Mouse (Mus musculus) kidney, adult 2 months (tissue): ENCODE measurements around the gene Plekha6. TPM values are rescaled to one million over a fixed set of nuclear protein-coding genes. Genes with fewer than 3 reads are reported as not detected.

Source experiments
- DNase-seq: peaks from one replicate; pipeline ENCODE4 v3.0.0; 2021
- H3K27ac ChIP-seq: fragments of 200-500 bp; 2 replicates; pipeline ENCODE4 v1.5.1; 2012; ENCODE audit warnings: low read depth, low read length, control low read depth, inconsistent platforms; ENCODE audit not compliant: insufficient read depth
- H3K27me3 ChIP-seq: fragments of 200-500 bp; replicated peaks from 2 replicates; pipeline ENCODE4 v1.6.1; 2012; ENCODE audit warnings: mild to moderate bottlenecking, moderate library complexity, low read length, inconsistent platforms; ENCODE audit not compliant: control insufficient read depth, insufficient read depth
- H3K36me3 ChIP-seq: fragments of 200-500 bp; 2 replicates; pipeline ENCODE4 v1.6.1; 2012; ENCODE audit warnings: mild to moderate bottlenecking, moderate library complexity, low read length, inconsistent platforms; ENCODE audit not compliant: control insufficient read depth, insufficient read depth
- H3K4me1 ChIP-seq: fragments of 200-500 bp; 2 replicates; pipeline ENCODE4 v1.6.1; 2011; ENCODE audit warnings: low read length; ENCODE audit not compliant: control insufficient read depth, insufficient read depth
- H3K4me3 ChIP-seq: fragments of 200-500 bp; 2 replicates; pipeline ENCODE4 v1.5.1; 2011; ENCODE audit warnings: mild to moderate bottlenecking, low read depth, low read length, control low read depth; ENCODE audit not compliant: insufficient read depth
- CTCF ChIP-seq: fragments of 200-500 bp; conservative IDR thresholded peaks from 2 replicates; pipeline ENCODE4 v1.5.1; 2011; ENCODE audit warnings: low read depth, mild to moderate bottlenecking, control low read depth, low read length, moderate library complexity, mixed read lengths; ENCODE audit not compliant: insufficient read depth, insufficient read length
- POLR2A ChIP-seq: fragments of 200-500 bp; IDR thresholded peaks from one replicate; pipeline ENCODE4 v1.6.1; 2011; ENCODE audit warnings: low read depth, low read length, control low read depth
- WGBS: fragments of 180-500 bp; shearing (Covaris S2); methylation state at CpG from one replicate; pipeline ENCODE4 v1.1.7; 2018; 5-methylcytosine and 5-hydroxymethylcytosine counted together
- polyA plus RNA-seq: library from polyadenylated mRNA; depleted of rRNA; stranded (reverse); fragments of >200 nt; gene quantifications from 2 replicates; pipeline ENCODE4 v1.2.3, GENCODE M21; 2012

Plekha6 gene
- polyA plus RNA-seq, 1 experiment = 91.4 TPM

- Histone ChIP-seq H3K4me3 (no peak overlapping the region), H3K27me3 (no peaks in the 10 kb centered on the region), H3K4me1 (peaks cover 37% of the 10 kb centered on the region), H3K36me3 (peaks cover 2% of the 10 kb centered on the region; the same call in 1 of the 2 replicates), H3K27ac (no peak overlapping the region)
- TF ChIP-seq CTCF (no peak), POLR2A (no peak)
- DNase-seq = no peak
- 93% methylated on average over 6 of the region's 6 CpGs for WGBS
Observed at GRCm38 (mm10) chr1:133262628-133263027, 98.6 kb downstream of the Plekha6 start.

- DNase-seq = no peak
- H3K36me3 ChIP-seq = peaks cover 2% of the 10 kb centered on the region; the same call in 1 of the 2 replicates
- 65% methylated on average over 7 of the region's 7 CpGs for WGBS
- H3K27ac ChIP-seq = no peak overlapping the region
- TF ChIP-seq CTCF = no peak
- no peak for TF ChIP-seq POLR2A
- peaks cover 37% of the 10 kb centered on the region for H3K4me1 ChIP-seq
- no peak overlapping the region for H3K4me3 ChIP-seq
- no peaks in the 10 kb centered on the region for H3K27me3 ChIP-seq
Observed at GRCm38 (mm10) chr1:133263134-133263533, 99.1 kb downstream of the Plekha6 start.

- no peak for DNase-seq
- WGBS = 50% methylated on average over 12 of the region's 12 CpGs
Observed at GRCm38 (mm10) chr1:133264367-133264766, 100.4 kb downstream of the Plekha6 start.

GRCm38 (mm10) chr1:133265114-133265766 lies 101.2 kb downstream of the Plekha6 start:
- 20% methylated on average over 11 of the region's 11 CpGs for WGBS
- H3K36me3 ChIP-seq = peaks cover 5% of the 10 kb centered on the region; the same call in 1 of the 2 replicates
- no peak for TF ChIP-seq POLR2A
- peak; percentile 37 for TF ChIP-seq CTCF
- H3K4me1 ChIP-seq = peaks cover 32% of the 10 kb centered on the region
- peak overlapping the region; percentile 81 for H3K27ac ChIP-seq
- no peaks in the 10 kb centered on the region for H3K27me3 ChIP-seq
- peak; percentile 89 for DNase-seq
- H3K4me3 ChIP-seq = no peak overlapping the region

More at GRCm38 (mm10) chr1:133264367-133264766, 100.4 kb downstream of the Plekha6 start:
- no peaks in the 10 kb centered on the region for H3K27me3 ChIP-seq
- peaks cover 32% of the 10 kb centered on the region for H3K4me1 ChIP-seq
- peaks cover 2% of the 10 kb centered on the region; the same call in 1 of the 2 replicates for H3K36me3 ChIP-seq
- H3K27ac ChIP-seq = peak overlapping the region; percentile 36; the same call in 1 of the 2 replicates
- TF ChIP-seq CTCF = no peak
- no peak for TF ChIP-seq POLR2A
- H3K4me3 ChIP-seq = no peak overlapping the region

GRCm38 (mm10) chr1:133267094-133267493 lies 103.1 kb downstream of the Plekha6 start:
- Histone ChIP-seq H3K4me3 (no peak overlapping the region), H3K36me3 (peaks cover 8% of the 10 kb centered on the region), H3K27me3 (no peaks in the 10 kb centered on the region), H3K27ac (no peak overlapping the region), H3K4me1 (peaks cover 32% of the 10 kb centered on the region)
- DNase-seq = peak; percentile 56
- no peak for TF ChIP-seq CTCF
- no peak for TF ChIP-seq POLR2A
- 34% methylated on average over 3 of the region's 3 CpGs for WGBS

GRCm38 (mm10) chr1:133267813-133268492 lies 103.9 kb downstream of the Plekha6 start:
- Histone ChIP-seq H3K36me3 (peaks cover 8% of the 10 kb centered on the region), H3K27me3 (no peaks in the 10 kb centered on the region), H3K4me1 (peaks cover 31% of the 10 kb centered on the region), H3K27ac (peak overlapping the region; percentile 9), H3K4me3 (no peak overlapping the region)
- no peak for TF ChIP-seq POLR2A
- DNase-seq = no peak
- 43% methylated on average over 10 of the region's 10 CpGs for WGBS

GRCm38 (mm10) chr1:133268503-133268902 lies 104.5 kb downstream of the Plekha6 start:
- no peak overlapping the region for H3K27ac ChIP-seq
- DNase-seq = no peak
- no peak for TF ChIP-seq POLR2A
- TF ChIP-seq CTCF = peak; percentile 33; the same call in 1 of the 2 replicates
- WGBS = 71% methylated on average over 3 of the region's 3 CpGs
- H3K36me3 ChIP-seq = peaks cover 7% of the 10 kb centered on the region
- no peaks in the 10 kb centered on the region for H3K27me3 ChIP-seq
- H3K4me1 ChIP-seq = peaks cover 29% of the 10 kb centered on the region
- H3K4me3 ChIP-seq = no peak overlapping the region
